In the genomic region with DNA sequence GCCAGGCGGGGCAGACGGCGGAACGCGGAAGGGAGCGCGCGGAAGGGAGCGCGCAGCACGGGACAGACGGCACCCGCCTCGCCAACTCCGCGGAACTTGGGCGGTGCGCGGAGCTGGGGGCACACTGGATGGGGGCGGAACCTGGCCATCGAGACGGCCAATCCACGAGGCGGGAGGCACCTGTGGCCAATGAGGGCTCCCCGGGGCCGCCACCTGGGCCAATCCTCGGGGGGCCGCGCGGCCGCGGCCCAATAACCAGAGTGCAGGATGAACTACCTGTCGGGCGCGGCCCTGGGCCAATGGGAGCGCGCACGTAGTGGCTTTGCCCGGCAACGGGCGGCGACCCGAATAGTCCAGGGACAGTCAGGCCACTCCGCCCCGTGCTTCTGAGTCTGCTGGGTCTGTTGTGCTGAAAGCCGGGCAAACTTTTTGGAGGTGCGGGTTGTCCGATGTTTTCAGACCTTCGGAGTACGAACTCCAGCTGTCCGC, we compare ENCODE assay signal across 8 mouse cellular contexts. TPM values are rescaled to one million over a fixed set of nuclear protein-coding genes. Genes with fewer than 3 reads are reported as not detected.
DNase-seq lines count a peak whose midpoint lies in the region; ATAC-seq lines count a peak whose summit lies in the region.

Gene Prkcz, minus strand, starts transcription at position 59 of the 489 bp plus-strand sequence.

- H3K4me1 ChIP-seq in hindbrain, embryonic 12.5 days = peaks cover 13% of the 10 kb centered on the region; the same call in 1 of the 2 replicates
- no peaks in the 10 kb centered on the region; the same call in 1 of the 2 replicates for H3K4me1 ChIP-seq in lung, embryonic 16.5 days (replicated peaks; ENCODE audit: control insufficient read depth, insufficient read depth, low read length)

- H3K4me2 ChIP-seq in hindbrain, embryonic 12.5 days (replicated peaks) = peak within 1 kb of the TSS; percentile 59
- peak within 1 kb of the TSS; percentile 39 for H3K4me2 ChIP-seq in lung, embryonic 16.5 days (ENCODE audit: low read depth, low read length)

- H3K27ac ChIP-seq in hindbrain, embryonic 12.5 days = no peak within 1 kb of the TSS
- peak within 1 kb of the TSS; percentile 85 for H3K27ac ChIP-seq in lung, embryonic 16.5 days (ENCODE audit: low read length)

- H3K4me3 ChIP-seq in hindbrain, embryonic 12.5 days = peak within 1 kb of the TSS; percentile 44
- peak within 1 kb of the TSS; percentile 51 for H3K4me3 ChIP-seq in lung, embryonic 16.5 days (ENCODE audit: low read length)

- peak; percentile 97 for ATAC-seq in CD4-positive, CD25-positive, alpha-beta regulatory T cell, adult 4 months
- 0 out of 2 replicates have a peak, but pooled peaks have one; percentile 78 for ATAC-seq in hindbrain, embryonic 12.5 days (ENCODE audit: low FRiP score)
- peak; percentile 96 for ATAC-seq in lung, embryonic 16.5 days (ENCODE audit: low read depth)

- under 1% methylated on average over 42 of the region's 51 CpGs for WGBS in hindbrain, embryonic 12.5 days
- WGBS in lung, embryonic 16.5 days = under 1% methylated on average over 42 of the region's 51 CpGs

- H3K9ac ChIP-seq in hindbrain, embryonic 12.5 days = peak within 1 kb of the TSS; percentile 38
- peak within 1 kb of the TSS; percentile 61 for H3K9ac ChIP-seq in lung, embryonic 16.5 days (ENCODE audit: low read length)

- H3K36me3 ChIP-seq in hindbrain, embryonic 12.5 days = no peaks in the 10 kb centered on the region
- H3K36me3 ChIP-seq in lung, embryonic 16.5 days (ENCODE audit: control insufficient read depth, insufficient read depth, low read length) = no peaks in the 10 kb centered on the region

- peak; percentile 96 for DNase-seq in cerebellum, adult 11 months
- peak; percentile 84 for DNase-seq in forelimb bud, embryonic 11.5 days (ENCODE audit: low read depth, low spot score)
- peak; percentile 45 to 52 for DNase-seq in layer of hippocampus, postnatal 10 days (ENCODE audit: low spot score in 2 of 2)
- DNase-seq in retina, adult 2 months (ENCODE audit: low read depth, low spot score) = peak; percentile 87
- peak; percentile 93 for DNase-seq in thymus, postnatal 14 days

- H3K9me3 ChIP-seq in hindbrain, embryonic 12.5 days (replicated peaks) = no peaks in the 10 kb centered on the region
- no peaks in the 10 kb centered on the region for H3K9me3 ChIP-seq in lung, embryonic 16.5 days (ENCODE audit: control insufficient read depth, low read length)

- peaks cover 82% of the 10 kb centered on the region for H3K27me3 ChIP-seq in hindbrain, embryonic 12.5 days
- H3K27me3 ChIP-seq in lung, embryonic 16.5 days (ENCODE audit: control insufficient read depth, insufficient read depth, low read depth, low read length) = peaks cover 33% of the 10 kb centered on the region

RNA-seq across cellular contexts. Expression of gene Prkcz, which starts in this region (rescaled TPM):
- polyA plus RNA-seq in CD4-positive, CD25-positive, alpha-beta regulatory T cell, adult 4 months (2017; shearing (Covaris generic)) = 10 to 100 TPM in 1 of 2 experiments, 1 to 10 TPM in 1; 9.0 to 12.2 TPM
- 33.7 and 33.9 TPM in 2 replicates for polyA plus RNA-seq in hindbrain, embryonic 12.5 days (2016; fragmentation: Nextera tagmentation; extraction: Ambion mirVana)
- total RNA-seq in layer of hippocampus, postnatal 10 days (2021) = 100 to 1,000 TPM; 123 to 138 TPM
- polyA plus RNA-seq in lung, embryonic 16.5 days (2015; fragmentation: Nextera tagmentation; extraction: Ambion mirVana) = 20.6 and 21.1 TPM in 2 replicates
